Mouse (Mus musculus) layer of hippocampus, postnatal 36 days (tissue): Measurements from ENCODE around the gene Foxl1. TPM values are rescaled to one million over a fixed set of nuclear protein-coding genes. Genes with fewer than 3 reads are reported as not detected.
"Not testable (repeated sequence)": the region's sequence is repeated elsewhere in the genome, so short reads cannot be mapped to it uniquely, and the experiment has no call there.

ENCODE experiments used
- DNase-seq, 2 experiments: peaks; one replicate each; pipeline ENCODE4 v3.0.0; 2022
- total RNA-seq, 2 experiments: library from RNA; stranded (reverse); gene quantifications; 2 replicates each; pipeline ENCODE4 v1.2.3; 2021

The Foxl1 gene
- total RNA-seq, 2 experiments from 2014 or later = not detected

DNA sequence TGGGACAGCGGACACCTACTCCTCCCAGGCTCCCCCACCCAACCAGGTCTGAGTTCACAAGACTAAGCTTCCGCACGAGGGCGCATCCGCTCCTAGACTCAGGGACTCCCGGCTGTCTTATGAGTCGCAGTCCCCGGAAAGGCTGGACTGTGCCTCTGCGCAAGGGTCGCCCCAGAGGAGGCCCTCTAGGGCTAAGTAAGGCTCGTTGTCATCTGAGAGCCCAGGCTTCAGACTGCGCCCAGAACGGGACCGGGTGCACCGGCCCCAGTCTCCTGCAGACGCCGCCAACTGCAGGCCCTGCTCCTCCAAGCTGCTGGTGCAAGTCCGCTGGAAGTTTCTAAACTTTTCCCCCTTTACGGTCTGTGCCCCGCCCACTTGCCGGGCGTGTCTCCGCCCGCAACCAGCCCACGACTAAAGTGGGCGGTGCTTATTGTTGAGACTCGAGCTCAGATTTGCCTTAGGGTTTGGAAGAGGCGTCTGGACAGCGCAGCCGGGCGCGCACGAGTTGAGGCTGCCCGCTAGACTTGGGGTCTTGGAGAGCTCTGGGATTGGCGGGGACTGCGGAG, 2.3 kb upstream of the Foxl1 start:
- peak; percentile 45 to 51 for DNase-seq

DNA sequence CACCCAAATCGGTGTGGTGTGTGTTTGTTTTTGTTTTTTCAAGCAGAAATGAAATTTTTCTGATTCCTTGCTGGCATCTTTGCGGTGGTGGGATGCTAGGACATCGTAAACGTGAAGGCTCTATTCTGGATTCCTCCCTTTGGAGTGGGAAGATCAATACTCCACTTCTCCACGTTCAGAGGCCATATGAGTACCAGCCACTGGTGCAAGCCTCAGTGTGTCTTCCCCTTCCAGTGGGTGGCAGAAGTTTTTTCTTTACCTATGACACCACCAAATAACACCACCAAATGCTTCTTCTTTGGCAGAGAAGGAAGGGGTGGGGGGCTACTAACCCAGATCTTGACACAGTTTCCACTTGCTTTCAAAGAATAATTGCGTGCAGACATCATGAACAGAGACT, 1.5 kb upstream of the Foxl1 start:
- no peak for DNase-seq

DNA sequence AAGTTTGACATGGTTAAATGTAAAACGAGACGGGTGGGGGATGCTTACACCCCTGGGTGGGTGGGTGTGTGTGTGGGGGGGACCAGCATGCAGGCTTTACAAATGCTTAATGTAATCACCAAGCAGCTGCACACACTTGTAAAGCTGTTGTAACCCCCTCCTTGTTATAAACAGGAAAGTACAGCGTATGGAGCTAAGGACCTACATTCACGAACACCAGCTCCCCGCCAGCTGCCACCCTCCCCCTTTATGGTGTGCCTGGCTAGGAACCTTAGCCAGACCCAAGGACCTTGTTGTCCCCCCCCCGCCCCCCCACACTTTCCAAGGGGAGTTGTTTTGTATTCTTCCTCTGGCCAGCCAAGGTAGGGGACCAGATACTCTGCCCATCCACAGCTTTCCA, 1.0 kb upstream of the Foxl1 start:
- no peak for DNase-seq

DNA sequence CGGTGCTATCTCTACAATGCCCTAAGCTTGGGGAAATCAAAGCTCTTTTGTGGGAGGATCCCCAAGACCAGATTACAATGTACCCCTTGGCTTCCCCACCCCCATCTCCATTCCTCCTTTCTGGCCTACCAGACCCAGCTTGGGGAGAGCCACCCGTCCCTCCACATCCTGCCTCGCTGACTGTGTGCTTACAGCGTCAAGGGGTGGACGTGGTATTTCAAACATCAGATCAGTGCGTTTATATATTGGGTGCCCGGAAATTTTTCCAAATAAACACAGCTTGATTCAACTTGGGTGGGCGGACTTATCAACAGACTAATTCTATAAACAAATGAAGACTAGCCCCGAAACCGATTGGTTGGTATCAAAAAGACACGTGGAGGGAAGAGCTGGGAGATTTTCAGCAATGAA, 444 bp upstream of the Foxl1 start:
- no peak for DNase-seq

DNA sequence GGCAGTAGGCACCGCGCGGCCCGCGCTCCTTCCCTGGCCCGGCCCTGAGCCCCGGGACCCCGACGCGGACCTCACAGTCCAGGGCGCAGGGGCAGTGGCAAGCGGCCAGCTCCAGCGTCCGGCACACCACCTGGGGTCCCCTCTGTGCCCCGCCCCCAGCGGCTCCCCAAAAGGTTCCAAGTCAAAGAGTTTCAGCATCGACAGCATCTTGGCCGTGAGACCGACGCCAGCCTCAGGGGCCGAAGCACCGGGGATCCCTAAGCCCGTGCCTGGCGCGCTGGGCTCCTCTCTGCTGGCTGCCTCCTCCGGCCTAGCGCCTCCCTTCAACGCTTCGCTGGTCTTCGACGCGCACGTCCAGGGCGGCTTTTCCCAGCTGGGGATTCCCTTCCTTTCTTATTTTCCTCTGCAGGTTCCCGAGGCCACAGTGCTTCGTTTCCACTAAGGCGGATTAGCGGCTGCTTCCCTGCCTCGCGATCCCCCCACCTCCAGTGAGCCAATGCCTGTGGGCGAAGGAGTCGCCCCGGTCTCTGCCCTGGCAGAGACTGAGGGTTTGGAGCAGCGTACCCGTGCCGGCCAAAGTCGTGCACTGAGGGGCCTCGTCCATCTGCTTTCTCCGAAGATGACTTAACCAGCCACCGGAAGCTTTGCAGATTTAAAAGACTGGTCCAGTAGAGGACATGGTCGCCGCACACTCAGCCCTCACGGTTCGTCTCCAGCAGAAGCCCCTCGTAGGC, 958 bp downstream of the Foxl1 start:
- DNase-seq = no peak

DNA sequence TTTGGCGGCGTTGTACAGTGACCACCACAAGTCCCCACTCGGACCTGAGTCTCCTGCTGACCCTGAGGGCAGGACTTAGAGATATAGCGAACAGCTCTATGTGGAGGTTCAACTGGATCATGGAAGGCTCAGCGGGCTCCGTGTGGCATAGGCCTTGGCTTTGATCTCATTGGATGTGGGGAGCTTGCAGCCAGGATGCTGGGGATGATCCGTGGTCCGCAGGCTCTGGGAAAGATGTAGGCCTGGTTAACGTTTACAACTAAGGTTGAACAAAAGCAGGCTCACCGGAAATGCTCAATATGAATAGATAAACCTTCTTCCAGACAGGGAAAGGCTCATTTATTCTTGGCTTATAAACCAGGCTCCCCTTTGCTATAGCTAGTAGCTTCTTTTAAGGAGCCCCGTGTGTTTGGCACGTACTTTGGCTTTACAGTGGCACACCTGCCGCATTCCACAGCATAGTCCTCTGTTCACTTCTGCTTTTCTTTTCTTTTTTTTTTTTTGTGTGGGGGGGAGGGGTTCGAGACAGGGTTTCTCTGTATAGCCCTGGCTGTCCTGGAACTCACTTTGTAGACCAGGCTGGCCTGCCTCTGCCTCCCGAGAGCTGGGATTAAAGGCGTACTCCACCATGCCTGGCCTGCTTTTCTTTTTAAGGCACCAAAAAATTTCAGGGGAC, 1.7 kb downstream of the Foxl1 start:
- DNase-seq = no peak

DNA sequence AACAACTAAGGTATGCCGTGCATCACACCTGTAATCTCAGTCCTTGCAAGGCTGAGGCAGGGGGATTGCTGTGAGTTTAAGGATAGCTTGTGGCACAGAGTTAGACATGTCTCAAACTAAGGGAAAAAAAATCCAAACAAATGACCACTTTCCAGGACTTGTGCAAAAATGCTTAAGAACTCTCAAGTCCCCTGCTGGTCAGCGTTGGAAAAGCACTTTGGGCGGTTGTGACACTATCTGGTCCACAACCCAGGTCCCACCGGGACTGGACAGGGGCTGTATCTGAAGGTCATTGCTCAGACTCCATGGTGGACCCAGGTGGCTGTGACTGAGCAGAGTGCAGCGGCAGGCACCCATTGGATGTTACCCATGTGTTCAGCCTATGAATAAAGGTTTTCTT, 2.8 kb downstream of the Foxl1 start:
- no peak for DNase-seq

DNA sequence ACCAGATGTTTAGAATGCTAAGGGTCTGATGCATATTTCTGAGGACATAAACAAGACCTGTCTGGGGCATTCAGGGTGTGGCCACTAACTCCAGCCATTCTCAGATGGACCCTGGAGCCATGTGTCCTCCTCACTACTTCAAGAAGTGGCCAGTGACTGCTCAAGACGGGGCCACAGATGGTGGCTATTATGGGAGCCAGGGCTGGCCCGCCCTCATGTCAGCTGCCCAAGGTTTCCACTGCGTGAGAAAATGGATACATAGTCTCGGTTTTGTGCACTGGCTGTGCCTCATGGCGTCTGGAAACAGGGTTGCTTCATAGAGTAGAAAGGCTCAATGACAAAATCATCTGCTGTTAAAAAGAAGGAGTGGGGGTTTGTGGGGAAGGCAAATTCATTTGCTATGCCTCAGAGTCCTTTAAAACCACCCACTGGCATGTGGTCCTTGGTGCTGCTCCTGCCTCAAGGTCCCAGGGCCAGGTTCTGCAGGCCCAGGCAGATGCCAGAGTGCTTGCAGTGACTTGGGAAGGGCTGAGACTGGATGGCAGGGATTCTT, 5.3 kb downstream of the Foxl1 start:
- no peak for DNase-seq

DNA sequence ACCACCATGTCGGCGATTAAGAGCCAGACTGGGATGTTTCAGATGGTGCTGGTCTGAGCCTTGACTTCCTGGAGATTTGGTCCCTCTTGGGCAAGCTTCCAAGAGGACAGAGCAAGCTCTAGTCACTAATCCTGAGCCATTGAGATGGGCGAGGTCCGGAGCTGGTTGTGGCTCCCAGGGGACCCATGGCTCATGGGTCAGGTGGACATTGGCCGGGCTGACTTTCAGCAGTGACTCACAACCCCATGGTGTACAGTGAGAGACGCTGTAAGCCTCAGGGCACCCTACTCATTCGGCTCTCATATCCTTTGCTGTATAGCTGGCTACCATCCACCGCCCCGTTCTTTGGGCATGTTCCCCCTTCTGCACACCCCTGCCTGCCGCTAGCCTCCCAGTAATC, 6.4 kb downstream of the Foxl1 start:
- DNase-seq = no peak

DNA sequence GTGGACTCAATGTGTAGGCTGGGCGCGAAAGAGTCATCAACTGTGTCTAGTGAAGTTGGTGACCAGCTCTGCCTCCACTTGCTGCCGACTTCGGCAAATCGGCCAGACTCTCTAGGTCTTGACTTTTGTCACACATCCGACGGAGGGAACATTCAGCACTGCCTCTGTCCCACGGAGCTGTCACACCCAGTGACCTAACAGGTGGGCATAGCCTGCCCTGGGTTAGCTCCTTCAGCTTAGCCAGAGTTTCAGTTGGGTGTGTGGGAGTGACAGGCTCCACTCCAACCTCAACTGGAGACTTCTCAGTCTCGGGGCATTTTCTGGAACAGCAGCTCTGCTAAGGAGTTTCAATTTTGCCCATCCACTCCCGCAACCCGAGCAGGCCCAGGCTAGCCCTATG, 6.8 kb downstream of the Foxl1 start:
- no peak for DNase-seq

DNA sequence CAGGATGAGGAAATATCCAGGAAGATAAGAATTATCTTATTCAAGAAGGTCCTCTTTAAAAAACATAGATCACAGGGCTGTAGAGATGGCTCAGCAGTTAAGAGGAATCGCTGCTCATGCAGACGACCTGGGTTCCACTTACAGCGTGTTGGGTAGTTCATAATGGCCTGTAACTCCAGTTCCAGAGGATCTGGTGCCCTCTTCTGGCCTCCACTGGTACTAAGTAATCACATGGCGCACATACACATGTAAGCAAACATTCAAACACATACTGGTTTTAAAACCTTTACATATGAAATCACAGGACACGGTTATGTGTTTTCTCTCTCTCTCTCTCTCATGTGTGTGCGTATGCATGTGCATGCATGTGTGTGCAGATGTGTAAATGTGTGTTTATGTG, 9.1 kb downstream of the Foxl1 start:
- DNase-seq = no peak

DNA sequence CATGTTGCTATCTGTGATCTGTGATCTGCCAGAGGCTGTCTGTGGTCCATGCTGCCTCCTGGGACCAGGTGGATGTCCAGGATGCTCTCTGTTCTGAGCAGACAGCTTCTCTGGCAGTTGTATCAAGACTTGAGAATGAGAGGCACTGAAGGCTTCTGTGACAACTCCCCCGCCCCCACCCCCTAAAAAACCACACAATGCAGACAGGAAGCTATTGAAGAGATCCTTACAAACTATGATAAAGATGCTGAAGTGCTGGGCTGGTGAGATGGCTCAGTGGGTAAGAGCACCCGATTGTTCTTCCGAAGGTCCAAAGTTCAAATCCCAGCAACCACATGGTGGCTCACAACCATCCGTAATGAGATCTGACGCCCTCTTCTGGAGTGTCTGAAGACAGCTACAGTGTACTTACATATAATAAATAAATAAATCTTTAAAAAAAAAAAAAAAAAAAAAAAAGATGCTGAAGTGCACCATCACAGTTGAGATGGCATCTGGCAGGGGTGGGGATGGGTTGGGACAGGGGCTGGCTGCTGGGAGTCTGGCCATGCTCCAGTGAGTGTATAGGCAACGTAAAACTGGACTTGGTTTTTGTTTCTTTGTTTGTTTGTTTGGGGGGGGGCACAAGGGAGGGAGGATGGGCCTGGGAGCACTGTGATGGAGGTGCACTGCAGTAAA, 17.9 kb downstream of the Foxl1 start:
- DNase-seq = not testable (repeated sequence)

DNA sequence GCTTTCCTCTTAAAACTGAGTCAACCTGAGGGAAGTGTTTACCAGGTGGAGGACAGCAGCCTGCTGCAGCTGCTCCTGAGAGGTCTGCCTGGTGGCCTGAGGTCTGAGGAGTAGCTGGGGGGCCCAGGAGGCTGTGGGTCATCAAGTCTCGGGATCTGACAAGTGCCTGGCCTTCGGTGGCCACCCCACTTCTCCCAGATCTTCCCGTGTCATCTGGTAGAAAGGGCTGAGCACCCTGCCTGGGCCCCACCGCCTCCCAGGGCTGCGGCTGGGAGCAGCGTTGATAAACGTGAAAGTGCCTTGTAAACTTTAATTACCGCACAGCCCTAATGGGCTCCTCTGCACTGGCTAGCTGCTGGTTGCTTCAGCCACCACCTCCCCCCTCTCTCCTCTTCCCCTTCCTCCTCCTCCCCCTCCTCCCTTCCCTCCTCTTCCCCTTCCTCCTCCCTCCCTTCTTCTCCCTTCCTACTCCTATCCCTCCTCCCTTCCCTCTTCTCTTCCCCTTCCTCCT, 20.9 kb downstream of the Foxl1 start:
- no peak for DNase-seq

DNA sequence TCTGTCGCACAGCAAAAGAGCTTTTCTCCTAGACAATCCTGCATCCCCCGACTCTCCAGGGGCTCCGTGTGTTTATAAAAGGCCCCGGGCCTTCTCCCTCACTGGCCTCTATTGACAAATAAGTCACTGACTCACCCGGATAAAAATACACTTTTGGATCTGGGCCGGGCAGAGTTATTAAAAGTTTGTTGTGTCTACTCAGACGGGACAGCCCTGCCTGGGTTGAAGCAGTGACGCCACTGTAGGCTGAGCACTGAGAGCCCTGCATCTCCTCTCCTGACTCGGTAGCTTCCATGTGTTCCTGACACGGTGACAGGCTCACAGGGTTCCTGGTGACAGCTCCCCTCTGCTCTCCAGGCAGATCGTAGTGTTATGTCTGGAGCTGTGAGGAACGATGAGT, 24.7 kb downstream of the Foxl1 start:
- no peak for DNase-seq

DNA sequence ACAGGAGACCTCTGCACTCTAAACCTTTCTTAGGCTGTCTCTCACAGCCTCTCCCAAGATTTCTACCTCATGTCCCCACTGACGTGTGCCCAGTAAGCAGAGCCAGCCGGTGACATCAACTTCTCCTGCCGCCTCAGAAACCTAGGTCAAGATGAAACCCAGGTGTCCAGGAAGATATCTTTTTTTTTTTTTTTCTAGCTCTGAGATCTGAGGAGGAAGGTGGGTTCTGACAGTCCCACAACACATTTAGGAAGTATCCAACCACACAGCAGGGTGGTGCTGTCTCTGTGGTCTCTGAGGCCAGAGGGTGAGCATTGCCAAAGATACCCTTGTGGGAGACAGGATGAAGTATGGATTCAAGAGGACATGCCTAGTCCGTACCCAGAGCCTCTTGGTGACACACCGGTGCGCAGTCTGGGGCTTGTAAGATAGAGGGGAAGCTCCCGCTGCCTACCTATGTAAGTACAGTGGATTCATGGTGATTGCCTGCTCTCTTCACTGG, 29.3 kb downstream of the Foxl1 start:
- DNase-seq = no peak

DNA sequence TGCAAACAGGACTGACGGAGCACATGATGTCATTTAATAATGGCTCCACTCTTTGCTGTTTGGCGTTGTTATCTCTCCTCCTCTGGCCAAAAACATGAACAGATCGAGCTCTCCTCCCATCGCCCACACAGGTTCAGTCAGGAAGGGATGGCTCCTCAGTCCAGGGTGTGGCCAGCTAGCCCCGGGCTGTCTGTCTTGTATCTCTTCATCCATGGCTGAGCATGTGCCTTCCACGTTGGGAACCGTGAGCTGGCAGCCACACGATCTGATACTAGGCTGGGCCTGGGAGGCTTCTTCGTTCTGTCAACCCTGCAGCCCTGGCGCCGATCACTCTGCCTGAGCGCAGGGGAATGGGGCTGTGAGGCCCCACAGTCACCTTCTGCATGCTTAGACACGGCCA, 31.1 kb downstream of the Foxl1 start:
- no peak for DNase-seq

DNA sequence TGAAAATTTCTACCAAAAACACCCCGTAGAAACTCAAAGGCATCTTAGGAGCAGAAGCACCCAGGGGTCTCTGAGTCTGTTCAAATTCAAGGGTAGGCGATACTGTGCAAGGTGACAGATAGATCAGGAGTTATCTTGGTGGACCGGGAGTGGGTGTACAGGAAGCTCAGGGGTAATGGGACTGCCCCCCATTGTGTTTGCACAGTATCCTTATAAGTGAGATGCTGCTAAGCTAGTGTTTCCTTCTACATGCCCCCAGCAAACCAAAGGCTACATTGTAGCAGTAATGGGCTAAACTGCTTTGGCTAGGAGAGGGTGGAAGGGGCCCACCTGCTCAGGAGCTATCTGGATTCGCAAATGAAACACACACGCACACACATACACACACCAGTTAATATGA, 33.7 kb downstream of the Foxl1 start:
- no peak for DNase-seq

DNA sequence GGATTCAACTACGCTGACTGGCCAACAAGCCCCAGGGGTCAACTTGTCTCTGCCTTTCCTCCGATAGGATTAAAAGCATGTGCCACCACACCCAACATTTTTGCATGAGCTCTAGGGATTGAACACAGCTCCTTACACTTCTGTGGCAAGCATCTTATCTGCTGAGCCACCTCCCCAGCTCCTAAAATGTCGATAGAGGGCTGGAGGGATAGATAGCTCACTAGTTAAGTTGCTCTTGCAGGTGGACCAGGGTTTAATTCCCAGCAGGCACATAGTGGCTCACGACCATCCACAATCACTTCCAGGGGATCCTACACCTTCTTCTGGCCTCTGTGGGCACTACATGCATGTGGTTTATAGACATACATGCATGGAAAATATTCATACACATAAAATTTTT, 34.7 kb downstream of the Foxl1 start:
- no peak for DNase-seq

DNA sequence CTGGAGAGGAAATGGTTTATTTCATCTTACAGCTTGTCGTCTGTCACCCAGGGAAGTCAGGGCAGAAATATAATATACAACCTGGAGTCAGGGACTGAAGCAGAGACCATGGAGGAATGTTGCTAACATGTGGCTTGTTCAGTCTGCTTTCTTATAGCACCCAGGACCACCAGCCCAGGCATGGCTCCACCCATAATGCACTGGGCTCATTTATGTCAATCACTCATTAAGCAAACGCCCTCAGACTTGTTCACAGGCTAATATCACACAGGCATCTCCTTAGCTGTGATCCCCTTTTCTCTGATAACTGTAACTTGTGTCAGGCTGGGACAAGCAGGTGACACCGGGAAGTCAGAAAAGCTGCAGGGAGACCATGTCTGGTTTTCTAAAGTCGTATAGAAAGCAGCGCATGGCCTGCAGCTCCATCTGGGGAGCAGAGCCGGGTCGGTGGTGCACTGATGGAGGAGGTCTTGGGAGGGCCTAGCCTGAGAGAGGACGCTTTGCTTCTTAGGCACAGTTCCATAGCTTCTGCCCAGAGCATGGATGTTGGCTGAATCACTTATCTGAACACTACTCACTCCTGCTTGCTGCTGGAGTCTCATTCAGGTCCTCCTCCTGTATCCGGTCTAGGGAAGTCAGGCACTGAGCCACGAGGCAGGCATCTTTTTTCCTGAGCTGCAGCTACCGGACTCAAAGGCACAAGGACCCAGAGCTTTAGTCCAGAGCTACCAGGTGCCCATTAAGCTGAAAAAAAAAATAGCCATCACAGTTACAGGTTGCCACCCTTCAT, 35.4 kb downstream of the Foxl1 start:
- DNase-seq = no peak

DNA sequence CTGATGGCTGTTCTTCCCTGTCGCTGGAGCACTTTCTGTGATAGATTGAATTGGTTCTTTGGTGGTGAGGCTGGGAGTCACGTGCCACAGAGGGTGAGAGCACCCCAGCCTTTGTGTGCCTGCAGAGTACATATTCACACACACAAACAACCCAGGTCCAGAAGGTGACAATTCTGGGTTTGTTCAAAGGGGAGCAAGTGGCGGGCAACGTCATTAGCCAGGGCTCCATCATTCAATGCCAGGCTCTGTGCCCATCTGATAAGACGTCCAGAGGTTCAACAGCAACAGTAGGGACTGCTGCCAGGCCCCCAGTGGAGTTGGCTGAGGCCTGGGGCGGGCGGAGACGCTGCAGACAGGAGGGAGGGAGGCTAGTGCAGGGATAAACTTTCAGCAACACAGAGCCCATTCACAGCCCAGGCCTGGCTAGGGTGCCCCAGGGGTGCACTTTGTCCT, 36.3 kb downstream of the Foxl1 start:
- DNase-seq = no peak

DNA sequence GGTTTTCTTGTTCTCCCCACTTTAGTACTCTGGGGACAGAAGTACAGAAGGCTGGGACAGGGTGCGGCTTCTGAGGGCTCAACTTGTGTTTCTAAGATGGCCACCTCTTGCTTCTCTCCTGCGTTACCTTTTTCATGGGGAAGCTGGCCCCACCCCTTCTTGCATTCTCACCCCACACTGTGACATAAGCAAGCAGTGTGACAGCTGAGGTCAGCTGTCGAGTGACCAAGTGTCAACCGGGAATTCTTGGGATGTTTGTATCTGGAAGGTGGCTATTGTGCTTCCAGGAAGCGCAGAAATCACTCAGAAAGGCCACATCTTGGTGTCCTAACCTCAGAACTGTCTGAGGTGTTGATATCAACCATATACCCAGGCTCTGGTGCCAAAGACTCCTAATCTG, 40.3 kb downstream of the Foxl1 start:
- no peak for DNase-seq

DNA sequence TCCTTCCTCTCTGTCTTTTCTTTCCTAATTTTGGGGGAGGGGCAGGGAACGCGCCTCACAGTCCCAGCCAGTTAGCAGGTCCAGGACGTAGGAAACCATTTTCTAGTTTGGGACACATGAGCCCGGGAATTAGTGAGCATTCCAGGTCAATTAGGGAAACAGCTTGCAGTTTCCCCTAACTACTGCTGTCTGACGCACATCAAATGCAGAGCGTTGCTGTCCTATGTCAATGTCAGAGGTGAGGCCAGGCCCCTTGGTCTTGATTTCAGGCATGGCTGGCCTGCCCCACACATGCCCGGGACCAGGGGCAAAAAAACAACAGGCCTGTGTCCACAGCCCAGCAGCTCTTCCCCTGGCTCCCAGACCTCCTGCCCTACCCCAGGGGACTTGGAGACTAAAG, 42.4 kb downstream of the Foxl1 start:
- DNase-seq = no peak
